Comparison of ENCODE assay signal across 8 mouse cellular contexts in genomic region chr9:21313394-21313793, GRCm38 (mm10). TPM values are rescaled to one million over a fixed set of nuclear protein-coding genes. Genes with fewer than 3 reads are reported as not detected.
A peak's percentile ranks its signal among the peaks of the same experiment; 100 is the strongest.
DNase-seq lines count a peak whose midpoint lies in the region; ATAC-seq lines count a peak whose summit lies in the region.

No protein-coding gene starts in this region.

- no peaks in the 10 kb centered on the region for H3K4me1 ChIP-seq in intestine, embryonic 15.5 days (replicated peaks)

- peak; percentile 80 for DNase-seq in WW6 (ENCODE audit: low read depth, low spot score)
- peak; percentile 77 to 87 for DNase-seq in cerebellum, postnatal 4 days (ENCODE audit: low spot score in 2 of 2)
- DNase-seq in gastrocnemius, postnatal 14 days: peak; percentile 91
- DNase-seq in left cerebral cortex, postnatal 14 days (ENCODE audit: low spot score in 2 of 2): peak; percentile 67 to 80
- DNase-seq in mesoderm, embryonic 11.5 days (ENCODE audit: low read depth, low spot score): peak; percentile 89
- DNase-seq in right cerebral cortex, postnatal 25 days: peak; percentile 72
- DNase-seq in urinary bladder, postnatal 36 days (ENCODE audit: low spot score in 2 of 2): peak; percentile 82 to 90

- no peaks in the 10 kb centered on the region for H3K9me3 ChIP-seq in intestine, embryonic 15.5 days

- no peak overlapping the region for H3K27ac ChIP-seq in intestine, embryonic 15.5 days

- intact Hi-C loops in gastrocnemius, postnatal 14 days (cut with DNase I; ENCODE audit: low total_unique reads): loop anchor here (5.0 to 10.0 kb wide), 3 partner anchors 44 to 151 kb away; no protein-coding TSS in a partner anchor
- intact Hi-C loops in left cerebral cortex, postnatal 14 days (cut with DNase I): loop anchor here (1.0 to 2.0 kb wide), 2 partner anchors 44 to 97 kb away; partner anchors contain the start of gene Qtrt1

- H3K36me3 ChIP-seq in intestine, embryonic 15.5 days: no peaks in the 10 kb centered on the region

- no peak overlapping the region for H3K4me3 ChIP-seq in intestine, embryonic 15.5 days (replicated peaks)

- H3K27me3 ChIP-seq in intestine, embryonic 15.5 days (replicated peaks): peaks cover 5% of the 10 kb centered on the region

- H3K9ac ChIP-seq in intestine, embryonic 15.5 days: no peak overlapping the region

- H3K4me2 ChIP-seq in intestine, embryonic 15.5 days (replicated peaks): no peak overlapping the region

- 8% methylated on average over 11 of the region's 11 CpGs for WGBS in intestine, embryonic 15.5 days

- peak; percentile 68 for ATAC-seq in intestine, embryonic 15.5 days

RNA-seq across cellular contexts. Expression of gene Ap1m2, which starts 1.3 kb away (rescaled TPM):
- total RNA-seq in gastrocnemius, postnatal 14 days (2021): not detected
- polyA plus RNA-seq in intestine, embryonic 15.5 days (2015; fragmentation: Nextera tagmentation; extraction: Ambion mirVana): 106 and 115 TPM in 2 replicates
- total RNA-seq in left cerebral cortex, postnatal 14 days (2021): 1 to 10 TPM in 1 of 2 experiments, under 1 TPM in 1; 0.13 to 2.3 TPM

RNA-seq across cellular contexts. Expression of gene Slc44a2, which starts 7.1 kb away (rescaled TPM):
- 100 to 1,000 TPM; 104 to 117 TPM for total RNA-seq in gastrocnemius, postnatal 14 days (2021)
- polyA plus RNA-seq in intestine, embryonic 15.5 days (2015; fragmentation: Nextera tagmentation; extraction: Ambion mirVana): 48.1 and 52.0 TPM in 2 replicates
- 10 to 100 TPM; 56.2 to 56.5 TPM for total RNA-seq in left cerebral cortex, postnatal 14 days (2021)

RNA-seq across cellular contexts. Expression of gene Cdkn2d, which starts 22.2 kb away (rescaled TPM):
- 10 to 100 TPM; 12.0 to 13.2 TPM for total RNA-seq in gastrocnemius, postnatal 14 days (2021)
- polyA plus RNA-seq in intestine, embryonic 15.5 days (2015; fragmentation: Nextera tagmentation; extraction: Ambion mirVana): 38.4 and 42.1 TPM in 2 replicates
- total RNA-seq in left cerebral cortex, postnatal 14 days (2021): 10 to 100 TPM; 57.5 to 62.9 TPM

RNA-seq across cellular contexts. Expression of gene Kri1, which starts 25.6 kb away (rescaled TPM):
- 10 to 100 TPM; 10.5 to 11.9 TPM for total RNA-seq in gastrocnemius, postnatal 14 days (2021)
- polyA plus RNA-seq in intestine, embryonic 15.5 days (2015; fragmentation: Nextera tagmentation; extraction: Ambion mirVana): 11.1 and 15.4 TPM in 2 replicates
- 10 to 100 TPM; 31.9 to 32.3 TPM for total RNA-seq in left cerebral cortex, postnatal 14 days (2021)

RNA-seq across cellular contexts. Expression of gene Atg4d, which starts 48.3 kb away (rescaled TPM):
- total RNA-seq in gastrocnemius, postnatal 14 days (2021): 10 to 100 TPM; 36.2 to 39.6 TPM
- polyA plus RNA-seq in intestine, embryonic 15.5 days (2015; fragmentation: Nextera tagmentation; extraction: Ambion mirVana): 50.0 and 55.1 TPM in 2 replicates
- 10 to 100 TPM; 35.3 to 37.5 TPM for total RNA-seq in left cerebral cortex, postnatal 14 days (2021)

Comparison
In these comparisons a context has a peak if more than half of its experiments do, and no peak if none do; other contexts are left out.
1. RNA of gene Cdkn2d, which starts 22.2 kb away (total RNA-seq): 57.5 to 62.9 TPM in left cerebral cortex, postnatal 14 days; 12.0 to 13.2 TPM in gastrocnemius, postnatal 14 days; every median in the first group is over 4 times any median in the second.
2. Peak in every context shown above with its lines, with median percentiles within 50 percentile points of each other: DNase-seq.